Mouse (Mus musculus) intestine, postnatal 0 days (tissue): ENCODE data around the gene Slc25a10. TPM values are rescaled to one million over a fixed set of nuclear protein-coding genes. Genes with fewer than 3 reads are reported as not detected.

Experiments
- ATAC-seq: fragments of 200-750 bp; cut with Nextera tagmentation; 2 replicates; pipeline ENCODE4 v1.8.0; 2017; ENCODE audit warnings: mild to moderate bottlenecking, moderate TSS enrichment, moderate library complexity
- H3K27ac ChIP-seq: fragments of 300-500 bp; sonication (generic); 2 replicates; pipeline ENCODE4 v1.5.1; 2014; ENCODE audit warnings: mild to moderate bottlenecking, low read depth, low read length, moderate library complexity
- H3K27me3 ChIP-seq: fragments of 300-500 bp; sonication (generic); replicated peaks from 2 replicates; pipeline ENCODE4 v1.6.1; 2014; ENCODE audit warnings: low read length, mixed read lengths; ENCODE audit not compliant: control insufficient read depth, insufficient read depth
- H3K36me3 ChIP-seq: fragments of 300-500 bp; sonication (generic); 2 replicates; pipeline ENCODE4 v1.6.1; 2014; ENCODE audit warnings: mild to moderate bottlenecking, moderate library complexity; ENCODE audit not compliant: control insufficient read depth, insufficient read depth
- H3K4me1 ChIP-seq: fragments of 300-500 bp; sonication (generic); replicated peaks from 2 replicates; pipeline ENCODE4 v1.6.1; 2014; ENCODE audit warnings: antibody characterized with exemption, low read length, mixed read lengths; ENCODE audit not compliant: control insufficient read depth, insufficient read depth
- H3K4me2 ChIP-seq: fragments of 300-500 bp; sonication (generic); replicated peaks from 2 replicates; pipeline ENCODE4 v1.6.1; 2014; ENCODE audit warnings: low read depth, mild to moderate bottlenecking, moderate library complexity
- H3K4me3 ChIP-seq: fragments of 300-500 bp; sonication (generic); 2 replicates; pipeline ENCODE4 v1.5.1; 2014; ENCODE audit warnings: low read depth, low read length
- H3K9ac ChIP-seq: fragments of 300-500 bp; sonication (generic); 2 replicates; pipeline ENCODE4 v1.6.1; 2014; ENCODE audit warnings: mild to moderate bottlenecking, low read depth, low read length
- H3K9me3 ChIP-seq: fragments of 300-500 bp; sonication (generic); 2 replicates; pipeline ENCODE4 v1.6.1; 2016; ENCODE audit warnings: mixed run types; ENCODE audit not compliant: control insufficient read depth
- CTCF ChIP-seq: sonication (generic); IDR thresholded peaks from 2 replicates; pipeline ENCODE4 v1.5.1; 2016; ENCODE audit warnings: low read depth, mild to moderate bottlenecking, control low read depth, antibody characterized with exemption, moderate library complexity
- WGBS: fragments of 180-500 bp; shearing (Covaris S2); extraction: QIAGEN DNeasy Blood & Tissue Kit; methylation state at CpG from one replicate; pipeline ENCODE4 v1.1.7; 2014; 5-methylcytosine and 5-hydroxymethylcytosine counted together
- polyA plus RNA-seq: library from polyadenylated mRNA; unstranded; fragments of >200 nt; fragmentation: Nextera tagmentation; extraction: Ambion mirVana; gene quantifications from 2 replicates; pipeline ENCODE4 v1.2.1, GENCODE M21; 2015

Gene Slc25a10
- polyA plus RNA-seq, 1 experiment from 2014 or later: 139 TPM

GRCm38 (mm10) chr11:120519738-120520137, 28.1 kb downstream of the Slc25a10 start:
- H3K9me3 ChIP-seq: no peaks in the 10 kb centered on the region
- H3K36me3 ChIP-seq: no peaks in the 10 kb centered on the region
- no peak overlapping the region; the same call in 1 of the 2 replicates for H3K9ac ChIP-seq
- no peak for TF ChIP-seq CTCF
- WGBS: 51% methylated on average over 9 of the region's 9 CpGs
- no peak overlapping the region for H3K4me2 ChIP-seq
- no peak for ATAC-seq
- H3K4me3 ChIP-seq: no peak overlapping the region
- H3K27ac ChIP-seq: 0 out of 2 replicates have a peak overlapping the region, but pooled peaks have one; percentile 7
- no peaks in the 10 kb centered on the region for H3K27me3 ChIP-seq
- no peaks in the 10 kb centered on the region for H3K4me1 ChIP-seq

GRCm38 (mm10) chr11:120520498-120520897, 28.9 kb downstream of the Slc25a10 start:
- Histone ChIP-seq H3K27me3 (no peaks in the 10 kb centered on the region), H3K4me2 (no peak overlapping the region), H3K9ac (no peak overlapping the region), H3K4me1 (no peaks in the 10 kb centered on the region), H3K27ac (peak overlapping the region; percentile 47), H3K36me3 (no peaks in the 10 kb centered on the region), H3K9me3 (no peaks in the 10 kb centered on the region), H3K4me3 (no peak overlapping the region)
- no peak for ATAC-seq
- no peak for TF ChIP-seq CTCF
- WGBS: 70% methylated on average over 9 of the region's 9 CpGs

GRCm38 (mm10) chr11:120520967-120521540, 29.4 kb downstream of the Slc25a10 start:
- ATAC-seq: no peak
- 40% methylated on average over 5 of the region's 5 CpGs for WGBS

GRCm38 (mm10) chr11:120522581-120522980, 30.9 kb downstream of the Slc25a10 start:
- TF ChIP-seq CTCF: no peak
- H3K9me3 ChIP-seq: no peaks in the 10 kb centered on the region
- WGBS: 74% methylated on average over 8 of the region's 8 CpGs

More at GRCm38 (mm10) chr11:120520967-120521540, 29.4 kb downstream of the Slc25a10 start:
- Histone ChIP-seq H3K27me3 (no peaks in the 10 kb centered on the region), H3K9ac (no peak overlapping the region), H3K9me3 (no peaks in the 10 kb centered on the region), H3K36me3 (no peaks in the 10 kb centered on the region), H3K27ac (peak overlapping the region; percentile 47), H3K4me2 (no peak overlapping the region), H3K4me1 (no peaks in the 10 kb centered on the region), H3K4me3 (no peak overlapping the region)
- TF ChIP-seq CTCF: no peak

GRCm38 (mm10) chr11:120525959-120526358, 34.3 kb downstream of the Slc25a10 start:
- no peak for TF ChIP-seq CTCF
- no peak overlapping the region for H3K4me3 ChIP-seq
- no peak overlapping the region for H3K4me2 ChIP-seq
- no peak overlapping the region for H3K9ac ChIP-seq
- no peak overlapping the region for H3K27ac ChIP-seq
- no peak for ATAC-seq
- peaks cover 19% of the 10 kb centered on the region for H3K27me3 ChIP-seq
- H3K36me3 ChIP-seq: no peaks in the 10 kb centered on the region
- no peaks in the 10 kb centered on the region for H3K9me3 ChIP-seq
- 84% methylated on average over 2 of the region's 2 CpGs for WGBS
- peaks cover 3% of the 10 kb centered on the region; the same call in 1 of the 2 replicates for H3K4me1 ChIP-seq

More at GRCm38 (mm10) chr11:120522581-120522980, 30.9 kb downstream of the Slc25a10 start:
- Histone ChIP-seq H3K4me3 (no peak overlapping the region), H3K27ac (no peak overlapping the region), H3K27me3 (no peaks in the 10 kb centered on the region), H3K4me1 (no peaks in the 10 kb centered on the region), H3K9ac (no peak overlapping the region), H3K4me2 (no peak overlapping the region), H3K36me3 (no peaks in the 10 kb centered on the region)
- no peak for ATAC-seq

GRCm38 (mm10) chr11:120527690-120528354, 36.2 kb downstream of the Slc25a10 start:
- no peaks in the 10 kb centered on the region for H3K36me3 ChIP-seq
- 72% methylated on average over 9 of the region's 9 CpGs for WGBS
- no peak overlapping the region for H3K4me2 ChIP-seq
- H3K27me3 ChIP-seq: peaks cover 37% of the 10 kb centered on the region
- TF ChIP-seq CTCF: no peak
- no peaks in the 10 kb centered on the region for H3K9me3 ChIP-seq
- H3K4me3 ChIP-seq: no peak overlapping the region
- H3K9ac ChIP-seq: no peak overlapping the region
- ATAC-seq: no peak
- H3K27ac ChIP-seq: no peak overlapping the region
- peaks cover 5% of the 10 kb centered on the region; the same call in 1 of the 2 replicates for H3K4me1 ChIP-seq
